Mouse (Mus musculus) lung, postnatal 0 days (tissue): ENCODE measurements around the gene Gpr149.

ENCODE experiments used
- CTCF ChIP-seq: IDR thresholded peaks from 2 replicates; pipeline ENCODE4 v1.5.1; 2016; ENCODE audit warnings: antibody characterized with exemption, mild to moderate bottlenecking
- EP300 ChIP-seq: IDR thresholded peaks from 2 replicates; pipeline ENCODE4 v1.6.1; 2016; ENCODE audit warnings: antibody characterized with exemption, mild to moderate bottlenecking, control low read depth

DNA sequence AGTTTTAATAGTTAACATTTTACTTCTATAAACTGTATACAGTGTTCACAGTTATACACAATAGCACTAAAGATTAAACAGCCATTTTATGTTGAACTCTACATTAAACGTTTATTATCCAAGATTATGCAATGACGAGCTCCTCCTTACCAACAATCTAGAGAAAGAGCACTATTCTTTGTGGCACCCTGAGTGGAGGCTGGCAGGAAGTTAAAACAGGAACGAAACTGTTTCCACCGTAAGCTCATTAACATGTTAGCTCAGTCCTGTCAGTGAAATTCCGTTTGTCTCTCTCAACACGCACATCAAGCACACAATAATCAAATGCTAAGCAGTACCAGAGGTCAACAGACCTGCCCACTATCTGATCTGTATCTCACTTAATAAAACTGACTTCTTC, 112.4 kb downstream of the Gpr149 start:
- TF ChIP-seq EP300 (no peak), CTCF (no peak)
